Mouse (Mus musculus): ENCODE measurements around the gene Klhdc1.
A peak's percentile ranks its signal among the peaks of the same experiment; 100 is the strongest.

DNA sequence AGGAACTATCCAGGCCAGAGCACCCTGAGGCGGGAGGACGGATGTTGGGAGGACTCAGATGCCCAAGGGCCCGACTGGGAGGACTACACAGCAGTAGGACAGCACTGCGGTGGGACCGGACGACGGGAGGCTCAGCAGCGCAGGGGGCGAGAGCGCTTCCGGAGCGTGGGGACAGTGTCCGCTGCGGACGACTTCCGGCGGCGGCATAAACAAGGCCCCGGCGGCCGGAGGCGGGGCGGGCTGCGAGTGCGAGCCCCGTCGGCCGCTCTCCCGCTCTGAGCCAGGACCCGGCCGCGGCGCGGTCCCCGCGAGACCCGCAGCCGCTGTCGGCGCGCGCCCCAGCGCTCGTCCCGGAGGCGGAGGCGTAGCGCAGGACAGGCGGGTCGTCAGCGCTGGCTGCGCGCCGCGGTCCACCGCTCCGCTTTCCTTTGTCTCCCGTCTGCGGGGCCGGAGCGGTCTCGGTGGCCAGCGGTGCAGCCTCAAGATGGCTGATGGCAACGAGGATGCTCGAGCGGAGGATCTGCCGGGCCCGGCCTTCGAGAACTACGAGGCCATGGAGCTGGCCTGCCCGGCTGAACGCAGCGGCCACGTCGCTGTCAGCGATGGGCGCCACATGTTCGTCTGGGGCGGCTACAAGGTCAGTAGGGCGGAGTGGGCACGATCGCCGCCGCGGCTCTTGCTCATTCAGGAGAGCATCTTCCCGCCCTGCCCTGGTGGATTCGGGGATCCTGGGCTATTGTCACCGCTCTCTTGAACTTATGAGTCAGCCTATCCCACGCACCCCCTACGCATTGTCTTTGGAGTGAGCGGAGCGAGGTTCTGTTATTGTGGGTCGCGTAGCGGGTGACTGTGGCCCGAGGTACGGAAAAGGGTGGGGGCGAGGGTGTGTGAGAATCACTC is 55.8 kb downstream of the Klhdc1 start, which contains the start of gene Klhdc2:
- TF ChIP-seq POLR2A (IDR thresholded peaks at IDR 0.05; ENCODE audit: insufficient read depth, low read depth, low read length) (peak; percentile 83), CTCF (IDR thresholded peaks at IDR 0.05) (peak; percentile 13; the same call in 1 of the 2 replicates)
